Mouse (Mus musculus): Measurements from ENCODE around the gene Setd7. TPM values are rescaled to one million over a fixed set of nuclear protein-coding genes. Genes with fewer than 3 reads are reported as not detected.
A peak's percentile ranks its signal among the peaks of the same experiment; 100 is the strongest.

The Setd7 gene
- polyA plus RNA-seq, 1 experiment from 2014 or later: 76.5 TPM

- ChIA-PET CTCF (interaction anchor here (0.9 to 2.7 kb wide), 5 partner anchors 9 to 15 kb away, joined by 3 to 12 read pairs (median 4); no protein-coding TSS in a partner anchor), POLR2A (no interaction called here)
- no peak for DNase-seq (ENCODE audit: low read depth, low spot score)
- no peak for TF ChIP-seq CTCF (IDR thresholded peaks at IDR 0.05)
- no peak for ATAC-seq
- in situ Hi-C loops (cut with MboI; ENCODE audit: low pct_unique_long_range_greater_than_20kb): no loop called here
- H3K27me3 ChIP-seq: no peaks in the 10 kb centered on the region
Measured at GRCm38 (mm10) chr3:51525186-51525785, 35.4 kb downstream of the Setd7 start.

GRCm38 (mm10) chr3:51521262-51521661 lies 39.4 kb downstream of the Setd7 start:
- CTCF ChIA-PET: interaction anchor here (3.8 kb wide), 1 partner anchor 10 kb away, joined by 19 read pairs; no protein-coding TSS in a partner anchor
- no peak for ATAC-seq

GRCm38 (mm10) chr3:51518763-51519121 lies 41.9 kb downstream of the Setd7 start:
- CTCF ChIA-PET: interaction anchor here (3.8 kb wide), 1 partner anchor 7 kb away, joined by 19 read pairs; no protein-coding TSS in a partner anchor
- TF ChIP-seq CTCF (IDR thresholded peaks at IDR 0.05): no peak
- H3K27me3 ChIP-seq: no peaks in the 10 kb centered on the region
- in situ Hi-C loops (cut with MboI; ENCODE audit: low pct_unique_long_range_greater_than_20kb): no loop called here
- POLR2A ChIA-PET: no interaction called here
- DNase-seq (ENCODE audit: low read depth, low spot score) (no peak), ATAC-seq (no peak)

More at GRCm38 (mm10) chr3:51521262-51521661, 39.4 kb downstream of the Setd7 start:
- DNase-seq (ENCODE audit: low read depth, low spot score): no peak
- POLR2A ChIA-PET: interaction anchor here (0.8 to 1.5 kb wide), 2 partner anchors 39 to 40 kb away, joined by 3 read pairs; partner anchors contain the start of gene Setd7
- no peaks in the 10 kb centered on the region for H3K27me3 ChIP-seq
- in situ Hi-C loops (cut with MboI; ENCODE audit: low pct_unique_long_range_greater_than_20kb): no loop called here
- no peak for TF ChIP-seq CTCF (IDR thresholded peaks at IDR 0.05)

GRCm38 (mm10) chr3:51517878-51518762 lies 42.6 kb downstream of the Setd7 start:
- TF ChIP-seq CTCF (IDR thresholded peaks at IDR 0.05): no peak
- no peaks in the 10 kb centered on the region for H3K27me3 ChIP-seq
- ChIA-PET POLR2A (no interaction called here), CTCF (no interaction called here)
- in situ Hi-C loops (cut with MboI; ENCODE audit: low pct_unique_long_range_greater_than_20kb): no loop called here
- no peak for ATAC-seq
- DNase-seq (ENCODE audit: low read depth, low spot score): no peak

- no peak for ATAC-seq
- H3K27me3 ChIP-seq: no peaks in the 10 kb centered on the region
- in situ Hi-C loops (cut with MboI; ENCODE audit: low pct_unique_long_range_greater_than_20kb): no loop called here
- ChIA-PET POLR2A (interaction anchor here (1.2 kb wide), 1 partner anchor 43 kb away, joined by 3 read pairs; the partner anchor contains the start of gene Setd7), CTCF (interaction anchor here (1.3 kb wide), 1 partner anchor 23 kb away, joined by 3 read pairs; no protein-coding TSS in a partner anchor)
- no peak for TF ChIP-seq CTCF (IDR thresholded peaks at IDR 0.05)
- DNase-seq (ENCODE audit: low read depth, low spot score): no peak
Measured at GRCm38 (mm10) chr3:51517467-51517866, 43.2 kb downstream of the Setd7 start.

GRCm38 (mm10) chr3:51511983-51512382 lies 48.7 kb downstream of the Setd7 start:
- DNase-seq (ENCODE audit: low read depth, low spot score) (no peak), ATAC-seq (no peak)
- H3K27me3 ChIP-seq: no peaks in the 10 kb centered on the region
- ChIA-PET POLR2A (no interaction called here), CTCF (interaction anchor here (0.8 to 3.7 kb wide), 13 partner anchors 9 to 732 kb away, joined by 3 to 42 read pairs (median 6); partner anchors contain the start of gene Setd7)
- in situ Hi-C loops (cut with MboI; ENCODE audit: low pct_unique_long_range_greater_than_20kb): no loop called here
- TF ChIP-seq CTCF (IDR thresholded peaks at IDR 0.05): no peak

GRCm38 (mm10) chr3:51510903-51511302 lies 49.8 kb downstream of the Setd7 start:
- ATAC-seq (peak; percentile 75), DNase-seq (ENCODE audit: low read depth, low spot score) (peak; percentile 78)
- CTCF ChIA-PET: interaction anchor here (0.9 to 3.7 kb wide), 16 partner anchors 10 to 733 kb away, joined by 3 to 42 read pairs (median 7); partner anchors contain the start of gene Setd7
- in situ Hi-C loops (cut with MboI; ENCODE audit: low pct_unique_long_range_greater_than_20kb): no loop called here
- no peaks in the 10 kb centered on the region for H3K27me3 ChIP-seq
- POLR2A ChIA-PET: interaction anchor here (0.7 to 1.3 kb wide), 2 partner anchors 68 to 592 kb away, joined by 3 read pairs; no protein-coding TSS in a partner anchor
- TF ChIP-seq CTCF (IDR thresholded peaks at IDR 0.05): peak; percentile 99

- no peak for ATAC-seq
Measured at GRCm38 (mm10) chr3:51505465-51505864, 55.2 kb downstream of the Setd7 start.

GRCm38 (mm10) chr3:51504385-51504952 lies 56.2 kb downstream of the Setd7 start:
- H3K27me3 ChIP-seq: no peaks in the 10 kb centered on the region
- ATAC-seq (no peak), DNase-seq (ENCODE audit: low read depth, low spot score) (no peak)
- ChIA-PET POLR2A (no interaction called here), CTCF (interaction anchor here (1.5 kb wide), 1 partner anchor 8 kb away, joined by 6 read pairs; no protein-coding TSS in a partner anchor)
- no peak for TF ChIP-seq CTCF (IDR thresholded peaks at IDR 0.05)
- in situ Hi-C loops (cut with MboI; ENCODE audit: low pct_unique_long_range_greater_than_20kb): no loop called here

More at GRCm38 (mm10) chr3:51505465-51505864, 55.2 kb downstream of the Setd7 start:
- H3K27me3 ChIP-seq: no peaks in the 10 kb centered on the region
- DNase-seq (ENCODE audit: low read depth, low spot score): no peak
- ChIA-PET POLR2A (interaction anchor here (0.6 kb wide), 2 partner anchors 52 to 1329 kb away, joined by 3 to 4 read pairs; no protein-coding TSS in a partner anchor), CTCF (interaction anchor here (0.8 to 1.5 kb wide), 2 partner anchors 9 to 136 kb away, joined by 3 to 6 read pairs; no protein-coding TSS in a partner anchor)
- in situ Hi-C loops (cut with MboI; ENCODE audit: low pct_unique_long_range_greater_than_20kb): loop anchor here (5.0 kb wide), 1 partner anchor 142 kb away; no protein-coding TSS in a partner anchor
- no peak for TF ChIP-seq CTCF (IDR thresholded peaks at IDR 0.05)

- in situ Hi-C loops (cut with MboI; ENCODE audit: low pct_unique_long_range_greater_than_20kb): no loop called here
- ATAC-seq (no peak), DNase-seq (ENCODE audit: low read depth, low spot score) (no peak)
- CTCF ChIA-PET: interaction anchor here (1.1 to 3.2 kb wide), 3 partner anchors 11 to 40 kb away, joined by 3 to 22 read pairs (median 3); no protein-coding TSS in a partner anchor
- no peak for TF ChIP-seq CTCF (IDR thresholded peaks at IDR 0.05)
- POLR2A ChIA-PET: interaction anchor here (0.7 kb wide), 1 partner anchor 435 kb away, joined by 3 read pairs; no protein-coding TSS in a partner anchor
- no peaks in the 10 kb centered on the region for H3K27me3 ChIP-seq
Measured at GRCm38 (mm10) chr3:51499876-51500275, 60.8 kb downstream of the Setd7 start.
